Mouse (Mus musculus): ENCODE results near the gene Ivd. TPM values are rescaled to one million over a fixed set of nuclear protein-coding genes. Genes with fewer than 3 reads are reported as not detected.
A peak's percentile ranks its signal among the peaks of the same experiment; 100 is the strongest.

Gene Ivd
- polyA plus RNA-seq (2015; fragmentation: Nextera tagmentation; extraction: Ambion mirVana) = 45.2 and 50.4 TPM in 2 replicates

GRCm38 (mm10) chr2:118861454-118862339, at the start of gene Ivd:
Gene Ivd (plus strand): TSS chr2:118861954.
- no peaks in the 10 kb centered on the region for H3K27me3 ChIP-seq (replicated peaks; ENCODE audit: control insufficient read depth, insufficient read depth, low read length)
- H3K4me1 ChIP-seq (replicated peaks; ENCODE audit: control insufficient read depth, insufficient read depth, low read length) = peaks cover 12% of the 10 kb centered on the region
- H3K4me3 ChIP-seq (replicated peaks; ENCODE audit: low read length) = peak within 1 kb of the TSS; percentile 78
- peak; percentile 100 for ATAC-seq
- WGBS = under 1% methylated on average over 34 of the region's 34 CpGs
- H3K9ac ChIP-seq (replicated peaks; ENCODE audit: low read depth, low read length) = peak within 1 kb of the TSS; percentile 76
- H3K36me3 ChIP-seq (ENCODE audit: control insufficient read depth, insufficient read depth) = no peaks in the 10 kb centered on the region
- no peaks in the 10 kb centered on the region for H3K9me3 ChIP-seq (ENCODE audit: control insufficient read depth, low read length)
- peak within 1 kb of the TSS; percentile 92 for H3K4me2 ChIP-seq (ENCODE audit: low read length)
- peak within 1 kb of the TSS; percentile 54 for H3K27ac ChIP-seq (ENCODE audit: low read length)

GRCm38 (mm10) chr2:118812724-118813123, 49.0 kb upstream of the Ivd start:
- no peak overlapping the region for H3K27ac ChIP-seq (ENCODE audit: low read length)
- H3K4me3 ChIP-seq (replicated peaks; ENCODE audit: low read length) = no peak overlapping the region
- H3K27me3 ChIP-seq (replicated peaks; ENCODE audit: control insufficient read depth, insufficient read depth, low read length) = no peaks in the 10 kb centered on the region
- no peaks in the 10 kb centered on the region for H3K36me3 ChIP-seq (ENCODE audit: control insufficient read depth, insufficient read depth)
- 78% methylated on average over 1 of the region's 1 CpGs for WGBS
- H3K9me3 ChIP-seq (ENCODE audit: control insufficient read depth, low read length) = no peaks in the 10 kb centered on the region
- no peak for ATAC-seq
- no peak overlapping the region for H3K9ac ChIP-seq (replicated peaks; ENCODE audit: low read depth, low read length)
- H3K4me1 ChIP-seq (replicated peaks; ENCODE audit: control insufficient read depth, insufficient read depth, low read length) = peaks cover 16% of the 10 kb centered on the region
- no peak overlapping the region for H3K4me2 ChIP-seq (ENCODE audit: low read length)

GRCm38 (mm10) chr2:118813981-118814836, 47.5 kb upstream of the Ivd start, which contains the start of gene Knstrn:
Gene Knstrn (plus strand): TSS chr2:118814003.
- peak; percentile 99 for ATAC-seq
- Histone ChIP-seq H3K9ac (replicated peaks; ENCODE audit: low read depth, low read length) (peak within 1 kb of the TSS; percentile 64), H3K27ac (ENCODE audit: low read length) (no peak within 1 kb of the TSS), H3K4me1 (replicated peaks; ENCODE audit: control insufficient read depth, insufficient read depth, low read length) (peaks cover 16% of the 10 kb centered on the region), H3K9me3 (ENCODE audit: control insufficient read depth, low read length) (no peaks in the 10 kb centered on the region), H3K4me3 (replicated peaks; ENCODE audit: low read length) (peak within 1 kb of the TSS; percentile 75), H3K36me3 (ENCODE audit: control insufficient read depth, insufficient read depth) (no peaks in the 10 kb centered on the region), H3K4me2 (ENCODE audit: low read length) (peak within 1 kb of the TSS; percentile 97), H3K27me3 (replicated peaks; ENCODE audit: control insufficient read depth, insufficient read depth, low read length) (no peaks in the 10 kb centered on the region)
- WGBS = under 1% methylated on average over 49 of the region's 49 CpGs

- no peak overlapping the region for H3K27ac ChIP-seq (ENCODE audit: low read length)
- no peak overlapping the region for H3K4me2 ChIP-seq (ENCODE audit: low read length)
- H3K9me3 ChIP-seq (ENCODE audit: control insufficient read depth, low read length) = no peaks in the 10 kb centered on the region
- H3K9ac ChIP-seq (replicated peaks; ENCODE audit: low read depth, low read length) = no peak overlapping the region
- no peak for ATAC-seq
- H3K36me3 ChIP-seq (ENCODE audit: control insufficient read depth, insufficient read depth) = no peaks in the 10 kb centered on the region
- 96% methylated on average over 5 of the region's 5 CpGs for WGBS
- H3K4me3 ChIP-seq (replicated peaks; ENCODE audit: low read length) = no peak overlapping the region
- no peaks in the 10 kb centered on the region for H3K4me1 ChIP-seq (replicated peaks; ENCODE audit: control insufficient read depth, insufficient read depth, low read length)
- H3K27me3 ChIP-seq (replicated peaks; ENCODE audit: control insufficient read depth, insufficient read depth, low read length) = no peaks in the 10 kb centered on the region
Measured at GRCm38 (mm10) chr2:118822800-118823199, 39.0 kb upstream of the Ivd start.

GRCm38 (mm10) chr2:118824396-118824795, 37.4 kb upstream of the Ivd start:
- ATAC-seq = no peak
- no peaks in the 10 kb centered on the region for H3K27me3 ChIP-seq (replicated peaks; ENCODE audit: control insufficient read depth, insufficient read depth, low read length)
- 97% methylated on average over 4 of the region's 4 CpGs for WGBS
- no peaks in the 10 kb centered on the region for H3K36me3 ChIP-seq (ENCODE audit: control insufficient read depth, insufficient read depth)
- H3K9ac ChIP-seq (replicated peaks; ENCODE audit: low read depth, low read length) = no peak overlapping the region
- no peak overlapping the region for H3K4me2 ChIP-seq (ENCODE audit: low read length)
- no peak overlapping the region for H3K27ac ChIP-seq (ENCODE audit: low read length)
- H3K4me3 ChIP-seq (replicated peaks; ENCODE audit: low read length) = no peak overlapping the region
- no peaks in the 10 kb centered on the region for H3K9me3 ChIP-seq (ENCODE audit: control insufficient read depth, low read length)
- H3K4me1 ChIP-seq (replicated peaks; ENCODE audit: control insufficient read depth, insufficient read depth, low read length) = no peaks in the 10 kb centered on the region

- no peaks in the 10 kb centered on the region for H3K27me3 ChIP-seq (replicated peaks; ENCODE audit: control insufficient read depth, insufficient read depth, low read length)
- no peaks in the 10 kb centered on the region for H3K9me3 ChIP-seq (ENCODE audit: control insufficient read depth, low read length)
- H3K9ac ChIP-seq (replicated peaks; ENCODE audit: low read depth, low read length) = no peak overlapping the region
- no peak overlapping the region for H3K4me2 ChIP-seq (ENCODE audit: low read length)
- no peak overlapping the region for H3K4me3 ChIP-seq (replicated peaks; ENCODE audit: low read length)
- H3K36me3 ChIP-seq (ENCODE audit: control insufficient read depth, insufficient read depth) = no peaks in the 10 kb centered on the region; the same call in 1 of the 2 replicates
- no peaks in the 10 kb centered on the region for H3K4me1 ChIP-seq (replicated peaks; ENCODE audit: control insufficient read depth, insufficient read depth, low read length)
- ATAC-seq = no peak
- WGBS = 96% methylated on average over 5 of the region's 5 CpGs
- no peak overlapping the region for H3K27ac ChIP-seq (ENCODE audit: low read length)
Measured at GRCm38 (mm10) chr2:118829096-118829495, 32.7 kb upstream of the Ivd start.

GRCm38 (mm10) chr2:118834061-118834460, 27.7 kb upstream of the Ivd start:
- WGBS = 94% methylated on average over 6 of the region's 6 CpGs
- Histone ChIP-seq H3K4me1 (replicated peaks; ENCODE audit: control insufficient read depth, insufficient read depth, low read length) (no peaks in the 10 kb centered on the region), H3K36me3 (ENCODE audit: control insufficient read depth, insufficient read depth) (no peaks in the 10 kb centered on the region; the same call in 1 of the 2 replicates), H3K9ac (replicated peaks; ENCODE audit: low read depth, low read length) (no peak overlapping the region), H3K27ac (ENCODE audit: low read length) (no peak overlapping the region), H3K9me3 (ENCODE audit: control insufficient read depth, low read length) (no peaks in the 10 kb centered on the region), H3K27me3 (replicated peaks; ENCODE audit: control insufficient read depth, insufficient read depth, low read length) (no peaks in the 10 kb centered on the region), H3K4me3 (replicated peaks; ENCODE audit: low read length) (no peak overlapping the region), H3K4me2 (ENCODE audit: low read length) (no peak overlapping the region)
- ATAC-seq = no peak

- Histone ChIP-seq H3K27me3 (replicated peaks; ENCODE audit: control insufficient read depth, insufficient read depth, low read length) (no peaks in the 10 kb centered on the region), H3K9me3 (ENCODE audit: control insufficient read depth, low read length) (no peaks in the 10 kb centered on the region), H3K27ac (ENCODE audit: low read length) (no peak overlapping the region), H3K9ac (replicated peaks; ENCODE audit: low read depth, low read length) (no peak overlapping the region), H3K4me1 (replicated peaks; ENCODE audit: control insufficient read depth, insufficient read depth, low read length) (no peaks in the 10 kb centered on the region), H3K4me3 (replicated peaks; ENCODE audit: low read length) (no peak overlapping the region), H3K4me2 (ENCODE audit: low read length) (no peak overlapping the region), H3K36me3 (ENCODE audit: control insufficient read depth, insufficient read depth) (no peaks in the 10 kb centered on the region; the same call in 1 of the 2 replicates)
- no peak for ATAC-seq
- 61% methylated on average over 6 of the region's 6 CpGs for WGBS
Measured at GRCm38 (mm10) chr2:118835115-118835514, 26.6 kb upstream of the Ivd start.

- 38% methylated on average over 5 of the region's 5 CpGs for WGBS
- Histone ChIP-seq H3K27me3 (replicated peaks; ENCODE audit: control insufficient read depth, insufficient read depth, low read length) (no peaks in the 10 kb centered on the region), H3K4me3 (replicated peaks; ENCODE audit: low read length) (no peak overlapping the region), H3K4me1 (replicated peaks; ENCODE audit: control insufficient read depth, insufficient read depth, low read length) (no peaks in the 10 kb centered on the region), H3K9ac (replicated peaks; ENCODE audit: low read depth, low read length) (no peak overlapping the region), H3K9me3 (ENCODE audit: control insufficient read depth, low read length) (no peaks in the 10 kb centered on the region), H3K4me2 (ENCODE audit: low read length) (no peak overlapping the region), H3K36me3 (ENCODE audit: control insufficient read depth, insufficient read depth) (no peaks in the 10 kb centered on the region; the same call in 1 of the 2 replicates), H3K27ac (ENCODE audit: low read length) (no peak overlapping the region)
- ATAC-seq = no peak
Measured at GRCm38 (mm10) chr2:118838330-118838729, 23.4 kb upstream of the Ivd start.

Data from forebrain, embryonic 16.5 days (tissue).